Mouse (Mus musculus): Measurements from ENCODE around the gene Prss48.

- TF ChIP-seq CTCF (IDR thresholded peaks at IDR 0.05; ENCODE audit: low read depth) (no peak), EP300 (IDR thresholded peaks at IDR 0.05; ENCODE audit: low read depth) (no peak)
These were observed 26.5 kb upstream of the Prss48 start for GRCm38 (mm10) chr3:86028658-86029375.
